Mouse (Mus musculus): ENCODE measurements at regions not wholly inside any gene's neighbourhood (a gene's known extent, or its start where the extent isn't known, plus 50 kb on each side); places are given as distances from the start of the nearest gene placed in this dataset.

GRCm38 (mm10) chr8:80263468-80263945 is 205.7 kb upstream of the Hhip start:
- DNase-seq (ENCODE audit: low read depth in 2 of 2, low spot score in 2 of 2) = no peak

GRCm38 (mm10) chr8:80262911-80263310 is 205.1 kb upstream of the Hhip start:
- DNase-seq (ENCODE audit: low read depth in 2 of 2, low spot score in 2 of 2) = no peak

GRCm38 (mm10) chr8:80253541-80253940 is 195.7 kb upstream of the Hhip start:
- no peak for DNase-seq (ENCODE audit: low read depth in 2 of 2, low spot score in 2 of 2)

- DNase-seq (ENCODE audit: low read depth in 2 of 2, low spot score in 2 of 2) = no peak
These were observed 193.8 kb upstream of the Hhip start for GRCm38 (mm10) chr8:80251595-80251994.

DNA sequence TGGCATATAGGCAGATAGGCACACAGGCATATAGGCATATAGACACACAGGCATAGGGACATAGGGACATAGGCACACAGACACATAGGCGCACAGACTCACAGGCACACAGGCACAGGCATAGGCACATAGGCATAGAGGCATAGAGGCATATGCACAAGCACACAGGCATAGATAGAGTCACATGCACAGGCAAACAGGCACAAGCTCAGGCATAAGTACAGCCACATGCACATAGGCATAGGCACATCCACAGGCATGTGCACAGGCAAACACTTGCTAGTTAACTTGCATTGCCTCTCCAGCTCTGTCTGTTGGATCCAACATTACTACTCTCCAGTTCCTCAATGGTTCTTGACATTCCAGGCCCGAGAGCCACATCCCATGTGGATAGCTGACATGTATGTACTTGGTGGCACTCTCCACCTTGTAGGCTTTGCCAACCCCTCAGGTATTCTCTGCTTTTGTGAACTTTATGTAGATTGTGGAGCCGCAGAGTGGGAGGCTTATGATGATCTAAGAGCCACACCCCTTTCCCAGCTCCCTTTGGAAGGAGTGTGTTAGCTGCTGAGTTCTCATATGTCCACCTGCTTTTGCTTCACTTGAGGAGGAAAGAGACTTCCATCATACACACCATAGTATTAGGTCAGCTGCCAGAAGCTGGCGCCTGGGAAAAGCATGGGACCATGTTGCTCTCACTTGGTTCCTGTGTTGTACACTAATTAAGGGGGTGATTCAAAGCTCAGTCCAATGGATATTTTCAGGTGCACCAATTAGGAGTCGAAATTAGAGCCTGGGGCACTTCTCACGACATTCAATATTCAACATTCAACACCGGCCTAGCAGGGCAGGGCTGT is 192.7 kb upstream of the Hhip start:
- no peak for DNase-seq (ENCODE audit: low read depth in 2 of 2, low spot score in 2 of 2)

DNA sequence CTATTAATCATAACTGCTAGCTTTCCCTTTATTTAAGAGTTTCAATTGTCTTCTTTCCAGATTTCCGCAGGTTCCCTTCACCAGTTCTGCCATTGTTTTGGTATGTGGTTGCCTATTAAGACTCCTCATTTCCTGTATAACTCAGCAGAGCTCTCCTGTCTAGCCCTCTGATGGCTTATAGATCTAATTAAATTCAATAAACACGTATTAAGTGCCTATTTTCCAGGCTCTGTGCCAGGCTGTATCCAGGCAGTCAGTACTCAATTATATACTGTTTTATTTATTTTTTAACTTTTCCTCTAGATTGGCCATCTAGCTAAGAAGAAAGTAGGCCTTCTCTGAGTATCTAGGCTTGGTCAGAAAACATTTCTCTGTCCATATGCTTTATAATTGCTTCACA is 192.0 kb upstream of the Hhip start:
- no peak for DNase-seq (ENCODE audit: low read depth in 2 of 2, low spot score in 2 of 2)

DNA sequence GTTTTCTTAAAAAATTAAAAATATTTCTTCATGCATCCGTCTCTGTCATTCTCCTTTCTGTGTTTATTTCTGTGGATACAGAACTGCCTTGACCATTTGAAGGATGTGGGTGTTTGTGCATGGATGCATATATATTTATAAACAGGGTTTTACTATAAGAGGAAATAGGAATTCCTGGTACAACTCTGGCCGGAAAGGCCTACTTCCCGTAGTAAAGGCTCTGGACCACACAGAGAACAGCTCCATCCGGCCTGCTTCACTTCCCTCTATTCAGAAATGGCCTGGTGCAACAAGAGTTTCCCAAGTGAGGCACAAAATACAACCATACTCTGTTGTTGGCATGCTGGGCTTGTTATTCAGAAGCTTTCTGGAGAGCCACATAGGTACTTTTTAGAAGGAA is 182.1 kb upstream of the Hhip start:
- DNase-seq (ENCODE audit: low read depth in 2 of 2, low spot score in 2 of 2) = no peak

DNA sequence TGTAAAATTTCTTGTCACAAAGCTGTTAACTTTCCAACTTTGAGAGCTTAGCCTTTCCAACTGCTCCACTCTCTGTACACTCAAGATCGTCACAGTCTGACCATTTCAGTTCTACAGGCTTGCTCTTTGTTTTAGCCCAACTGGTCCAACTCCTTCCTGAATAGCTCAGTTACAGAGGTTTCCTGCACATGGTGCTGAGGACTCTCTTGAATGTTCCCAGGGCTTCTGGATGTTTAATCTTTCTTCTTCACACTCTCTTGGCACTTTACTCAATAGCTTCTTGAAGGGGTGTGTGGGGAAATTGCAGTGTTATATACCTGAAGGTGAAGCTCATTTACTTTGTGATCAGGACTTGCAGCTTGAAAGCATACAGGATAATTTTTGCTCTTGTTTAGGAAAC is 152.6 kb upstream of the Hhip start:
- no peak for DNase-seq (ENCODE audit: low read depth in 2 of 2, low spot score in 2 of 2)

GRCm38 (mm10) chr8:80204678-80205654 is 147.2 kb upstream of the Hhip start:
- DNase-seq (ENCODE audit: low read depth in 2 of 2, low spot score in 2 of 2) = no peak

DNA sequence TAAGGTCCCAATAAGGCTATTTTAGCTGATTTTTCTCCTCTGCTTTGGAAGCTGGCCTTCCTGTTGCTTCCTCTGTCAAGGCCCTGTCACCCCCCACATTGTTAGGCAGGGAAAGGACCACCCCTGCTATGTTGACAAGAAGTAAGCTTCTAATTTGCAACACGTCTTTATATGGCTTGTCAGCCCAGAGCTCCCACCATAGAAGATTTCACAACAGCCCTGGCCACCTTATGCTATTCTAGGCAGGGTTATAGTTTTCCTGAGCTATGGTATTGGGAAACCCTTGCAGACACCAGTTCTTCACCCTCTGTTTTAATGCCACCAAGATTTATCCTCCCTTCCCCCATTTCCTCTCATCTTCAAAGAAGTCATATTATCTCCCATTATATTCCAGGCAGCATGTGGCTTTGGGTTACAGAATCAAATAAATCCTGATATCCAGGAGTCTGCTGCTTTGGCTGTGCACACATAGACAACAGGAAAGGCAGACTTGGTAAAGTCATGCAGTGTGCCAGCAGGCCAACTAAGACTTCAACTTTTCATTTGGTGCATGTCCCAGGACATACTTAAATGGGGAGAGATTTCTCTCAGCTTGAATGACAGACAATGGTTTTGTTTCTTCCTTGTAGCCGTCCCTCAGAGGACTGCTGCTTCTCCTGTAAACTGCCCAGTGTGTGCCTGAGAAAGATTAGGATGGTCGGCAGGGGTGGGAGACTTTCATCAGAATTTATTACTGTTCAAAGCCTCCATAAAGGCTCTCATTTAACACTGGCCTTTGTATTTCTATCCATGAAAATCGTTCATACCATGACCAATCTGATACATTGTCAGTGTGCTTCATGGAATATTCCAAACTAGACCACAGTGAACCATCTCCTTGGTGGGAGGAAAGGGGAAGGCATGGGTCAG is 146.2 kb upstream of the Hhip start:
- DNase-seq (ENCODE audit: low read depth in 2 of 2, low spot score in 2 of 2) = no peak

- DNase-seq (ENCODE audit: low read depth in 2 of 2, low spot score in 2 of 2) = no peak
These were observed 139.9 kb upstream of the Hhip start for GRCm38 (mm10) chr8:80197680-80198079.

DNA sequence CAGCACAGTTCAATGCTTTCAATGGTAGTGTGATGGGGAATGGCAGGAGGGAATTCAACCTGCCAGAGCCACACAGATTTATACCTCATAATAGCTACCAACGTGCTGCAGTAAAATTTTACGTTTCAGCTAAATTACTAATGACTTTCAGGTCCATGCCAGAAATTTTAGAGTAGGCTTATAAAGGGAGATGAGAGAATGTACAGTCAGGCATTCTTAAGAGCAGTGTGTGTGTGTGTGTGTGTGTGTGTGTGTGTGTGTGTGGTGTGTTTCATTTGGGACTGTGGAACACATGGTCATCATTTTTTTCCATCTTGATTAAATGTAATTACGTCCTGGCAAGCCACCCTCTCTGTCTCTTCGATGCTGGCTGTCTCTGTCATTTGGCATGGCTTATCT is 132.7 kb upstream of the Hhip start:
- no peak for DNase-seq (ENCODE audit: low read depth in 2 of 2, low spot score in 2 of 2)

- no peak for DNase-seq (ENCODE audit: low read depth in 2 of 2, low spot score in 2 of 2)
These were observed 132.1 kb upstream of the Hhip start for GRCm38 (mm10) chr8:80189797-80190509.

DNA sequence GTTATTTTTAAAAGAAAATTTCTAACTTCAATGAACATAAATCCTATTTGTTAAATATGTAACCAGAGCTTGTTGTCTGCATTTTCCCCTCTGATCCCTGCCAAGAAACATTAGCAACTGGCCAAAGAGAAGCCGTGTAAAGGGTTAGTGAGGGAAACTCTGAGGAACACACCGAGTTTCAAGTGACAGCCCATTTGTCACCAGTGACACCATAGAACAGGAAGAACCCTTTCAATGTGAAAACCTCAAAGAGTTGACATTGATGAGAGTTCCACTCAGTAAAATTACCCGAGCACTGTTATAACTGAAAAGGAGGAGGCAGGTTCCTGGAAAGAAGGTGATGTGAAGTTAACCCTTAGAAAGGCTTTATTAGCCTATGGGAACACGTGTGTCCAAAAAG is 127.5 kb upstream of the Hhip start:
- no peak for DNase-seq (ENCODE audit: low read depth in 2 of 2, low spot score in 2 of 2)

GRCm38 (mm10) chr8:80168688-80169087 is 110.9 kb upstream of the Hhip start:
- no peak for DNase-seq (ENCODE audit: low read depth in 2 of 2, low spot score in 2 of 2)

- DNase-seq (ENCODE audit: low read depth in 2 of 2, low spot score in 2 of 2) = no peak
These were observed 91.8 kb upstream of the Hhip start for GRCm38 (mm10) chr8:80149458-80150083.

- no peak for DNase-seq (ENCODE audit: low read depth in 2 of 2, low spot score in 2 of 2)
These were observed 90.1 kb upstream of the Hhip start for GRCm38 (mm10) chr8:80147929-80148328.

DNA sequence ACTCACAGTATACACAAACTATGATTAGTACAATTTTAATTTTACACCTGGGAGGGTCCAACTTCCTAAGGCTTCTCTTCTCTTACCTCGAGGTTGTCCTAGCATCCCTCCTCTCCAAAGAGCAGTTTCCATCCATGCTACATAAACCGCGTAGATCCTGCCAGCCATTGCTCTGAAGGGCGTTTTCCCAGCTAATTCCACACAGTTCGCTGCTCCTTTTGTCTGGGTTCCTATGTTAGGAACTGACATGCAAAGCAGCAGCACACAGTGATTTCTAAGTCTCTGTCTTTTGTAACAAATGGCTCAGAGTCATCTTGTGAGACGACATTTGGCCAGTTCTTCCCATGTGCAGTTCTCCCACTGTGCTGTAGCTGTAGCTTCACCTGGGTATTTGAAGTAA is 80.7 kb upstream of the Hhip start:
- DNase-seq (ENCODE audit: low read depth in 2 of 2, low spot score in 2 of 2) = no peak

DNA sequence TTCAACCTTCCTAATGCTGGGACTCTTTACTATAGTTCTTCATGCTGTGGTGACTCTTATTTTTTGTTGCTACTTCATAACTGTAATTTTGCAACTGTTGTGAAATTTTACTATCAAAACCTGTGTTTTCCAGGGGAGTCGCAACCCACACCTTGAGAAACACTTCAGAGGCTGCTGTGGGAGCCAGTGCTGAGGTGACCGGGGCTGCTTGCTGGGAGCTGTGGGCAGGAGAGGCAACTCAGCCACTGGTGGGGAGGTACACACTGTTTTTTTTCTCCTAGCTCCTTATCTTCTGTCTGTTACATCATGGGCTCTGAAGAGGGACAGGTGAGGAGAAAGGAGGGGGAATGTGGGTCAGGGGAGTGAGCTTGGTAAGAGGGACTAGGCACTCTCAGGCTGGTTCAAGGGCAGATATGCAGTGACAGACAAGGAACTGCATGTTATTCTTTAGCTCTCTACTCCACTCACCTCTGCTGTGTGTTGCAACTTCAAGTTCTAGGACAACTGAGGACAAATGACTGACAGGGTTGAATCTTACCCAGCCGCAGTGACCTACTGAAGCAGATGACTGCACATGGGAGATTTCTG is 62.7 kb upstream of the Hhip start:
- no peak for DNase-seq (ENCODE audit: low read depth in 2 of 2, low spot score in 2 of 2)

Data from CD8-positive naive resting alpha-beta T cell, adult 2 months (primary cell).